In genomic region chr7:105411874-105412632, GRCm38 (mm10) we compare ENCODE assay signal across 10 mouse cellular contexts. TPM values are rescaled to one million over a fixed set of nuclear protein-coding genes. Genes with fewer than 3 reads are reported as not detected.
DNase-seq lines count a peak whose midpoint lies in the region; ATAC-seq lines count a peak whose summit lies in the region.
"Not testable (repeated sequence)": the region's sequence is repeated elsewhere in the genome, so short reads cannot be mapped to it uniquely, and the experiment has no call there.
"Had no signal": no experiment of that assay in that cellular context is flagged by ENCODE, and none has a peak within 500 bp of the region (broad histone marks: within the 10 kb centered on the region; RNA-seq: fewer than 3 reads in every experiment).

No protein-coding gene starts in this region.

- H3K4me1 ChIP-seq in forebrain, embryonic 13.5 days; liver, embryonic 13.5 days (replicated peaks): not testable (repeated sequence)

- H3K27ac ChIP-seq in forebrain, embryonic 13.5 days; liver, embryonic 13.5 days: not testable (repeated sequence)

- H3K4me3 ChIP-seq in forebrain, embryonic 13.5 days; liver, embryonic 13.5 days (replicated peaks): not testable (repeated sequence)

- peak; percentile 52; the same call in 1 of the 2 replicates for ATAC-seq in cerebellum, adult (ENCODE audit: insufficient number of reproducible peaks, low FRiP score, low TSS enrichment)
- peak; percentile 67 for ATAC-seq in forebrain, embryonic 13.5 days
- ATAC-seq in liver, embryonic 13.5 days (ENCODE audit: low read depth) = not testable (repeated sequence)
- peak; percentile 72 for ATAC-seq in neutrophil, adult 5-6 weeks (ENCODE audit: extremely low read depth, insufficient number of reproducible peaks, low FRiP score, poor library complexity, severe bottlenecking)

- 63% methylated on average over 8 of the region's 8 CpGs for WGBS in forebrain, embryonic 13.5 days
- 46% methylated on average over 8 of the region's 8 CpGs for WGBS in liver, embryonic 13.5 days (ENCODE audit: insufficient replicate concordance)

- not testable (repeated sequence) for H3K27me3 ChIP-seq in forebrain, embryonic 13.5 days; liver, embryonic 13.5 days

- H3K36me3 ChIP-seq in forebrain, embryonic 13.5 days (ENCODE audit: poor library complexity, severe bottlenecking); liver, embryonic 13.5 days: not testable (repeated sequence)

- not testable (repeated sequence) for H3K9me3 ChIP-seq in forebrain, embryonic 13.5 days (replicated peaks); liver, embryonic 13.5 days (replicated peaks)

- not testable (repeated sequence) for H3K4me2 ChIP-seq in forebrain, embryonic 13.5 days; liver, embryonic 13.5 days

- H3K9ac ChIP-seq in forebrain, embryonic 13.5 days; liver, embryonic 13.5 days: not testable (repeated sequence)

- intact Hi-C loops in heart, postnatal 10 days (cut with DNase I) = loop anchor here (1.0 to 2.0 kb wide), 3 partner anchors 65 to 239 kb away; no protein-coding TSS in a partner anchor

- DNase-seq in ES-CJ7 (ENCODE audit: low read depth, low spot score) = peak; percentile 57
- peak; percentile 78 to 89 for DNase-seq in heart, postnatal 10 days
- peak; percentile 82 for DNase-seq in kidney, postnatal 14 days
- DNase-seq in liver, embryonic 13.5 days = peak; percentile 29
- peak; percentile 67 for DNase-seq in testis, postnatal 14 days (ENCODE audit: low spot score)

RNA-seq across cellular contexts. Expression of gene Cnga4, which starts 7.7 kb away (rescaled TPM):
- not detected in 2 replicates for polyA plus RNA-seq in forebrain, embryonic 13.5 days (2015; fragmentation: Nextera tagmentation; extraction: Ambion mirVana)
- not detected for total RNA-seq in heart, postnatal 10 days (2021)
- polyA plus RNA-seq in liver, embryonic 13.5 days (2015; fragmentation: Nextera tagmentation; extraction: Ambion mirVana) = not detected in 2 replicates
- total RNA-seq in neutrophil, adult 5-6 weeks (2017) = not detected in 2 replicates
- total RNA-seq: monocyte, adult 5-6 weeks had no signal
- polyA plus RNA-seq: embryonic facial prominence, embryonic 13.5 days had no signal

RNA-seq across cellular contexts. Expression of gene Fam160a2, which starts 12.2 kb away (rescaled TPM):
- polyA plus RNA-seq in forebrain, embryonic 13.5 days (2015; fragmentation: Nextera tagmentation; extraction: Ambion mirVana) = 44.9 and 45.5 TPM in 2 replicates
- total RNA-seq in heart, postnatal 10 days (2021) = 10 to 100 TPM; 25.8 to 26.1 TPM
- 11.6 and 12.7 TPM in 2 replicates for polyA plus RNA-seq in liver, embryonic 13.5 days (2015; fragmentation: Nextera tagmentation; extraction: Ambion mirVana)
- 57.8 and 59.1 TPM in 2 replicates for total RNA-seq in neutrophil, adult 5-6 weeks (2017)

RNA-seq across cellular contexts. Expression of gene Cckbr, which starts 13.5 kb away (rescaled TPM):
- 0.21 and 0.57 TPM in 2 replicates for polyA plus RNA-seq in forebrain, embryonic 13.5 days (2015; fragmentation: Nextera tagmentation; extraction: Ambion mirVana)
- total RNA-seq in heart, postnatal 10 days (2021) = not detected
- not detected in 2 replicates for polyA plus RNA-seq in liver, embryonic 13.5 days (2015; fragmentation: Nextera tagmentation; extraction: Ambion mirVana)
- total RNA-seq in neutrophil, adult 5-6 weeks (2017) = not detected in 2 replicates
- total RNA-seq: monocyte, adult 5-6 weeks had no signal

RNA-seq across cellular contexts. Expression of gene Gm5901, which starts 37.2 kb away (rescaled TPM):
- not detected in 2 replicates for polyA plus RNA-seq in forebrain, embryonic 13.5 days (2015; fragmentation: Nextera tagmentation; extraction: Ambion mirVana)
- total RNA-seq in heart, postnatal 10 days (2021) = not detected
- not detected in 2 replicates for polyA plus RNA-seq in liver, embryonic 13.5 days (2015; fragmentation: Nextera tagmentation; extraction: Ambion mirVana)
- 1.2 TPM in 1 of 2 replicates, not detected in the other for total RNA-seq in neutrophil, adult 5-6 weeks (2017)
- total RNA-seq: monocyte, adult 5-6 weeks had no signal
- polyA plus RNA-seq: embryonic facial prominence, embryonic 13.5 days had no signal

RNA-seq across cellular contexts. Expression of gene Olfr692, which starts 44.0 kb away (rescaled TPM):
- not detected in 2 replicates for polyA plus RNA-seq in forebrain, embryonic 13.5 days (2015; fragmentation: Nextera tagmentation; extraction: Ambion mirVana)
- total RNA-seq in heart, postnatal 10 days (2021) = not detected
- not detected in 2 replicates for polyA plus RNA-seq in liver, embryonic 13.5 days (2015; fragmentation: Nextera tagmentation; extraction: Ambion mirVana)
- total RNA-seq in neutrophil, adult 5-6 weeks (2017) = not detected in 2 replicates
- total RNA-seq: monocyte, adult 5-6 weeks had no signal
- polyA plus RNA-seq: embryonic facial prominence, embryonic 13.5 days had no signal

Comparison
In these comparisons a context has a peak if more than half of its experiments do, and no peak if none do; other contexts are left out.
1. DNase-seq: peak in every context shown above with its lines; median percentile 84 in heart, postnatal 10 days; 82 in kidney, postnatal 14 days; 67 in testis, postnatal 14 days; 57 in ES-CJ7; 29 in liver, embryonic 13.5 days.